ENCODE assay signal across 8 mouse cellular contexts in the genomic region with DNA sequence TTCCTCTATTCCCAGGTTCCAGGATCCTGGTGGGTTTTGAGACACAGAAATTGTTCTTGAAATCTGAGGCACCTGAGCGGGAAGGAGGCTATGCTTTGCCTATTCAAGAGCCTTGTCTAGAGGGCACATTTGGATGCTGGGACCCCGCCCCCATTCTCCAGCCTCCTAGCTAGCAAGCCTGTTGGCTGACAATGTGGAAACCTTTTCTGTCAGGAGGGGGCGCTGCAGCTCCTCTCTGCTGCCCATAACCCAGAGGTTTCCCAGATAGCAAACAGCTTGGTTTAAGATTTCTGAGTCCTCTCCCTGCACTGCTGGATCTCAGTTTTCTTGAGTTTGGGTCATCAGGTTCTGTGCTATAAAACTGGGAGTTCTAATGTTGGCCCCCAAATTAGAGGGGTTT.
DNase-seq lines count a peak whose midpoint lies in the region; ATAC-seq lines count a peak whose summit lies in the region.

No protein-coding gene starts in this region.

- no peak overlapping the region for H3K27ac ChIP-seq in heart, embryonic 11.5 days (ENCODE audit: low read depth, low read length)
- no peak overlapping the region for H3K27ac ChIP-seq in limb, embryonic 11.5 days (replicated peaks; ENCODE audit: low read depth, low read length)
- no peak overlapping the region for H3K27ac ChIP-seq in neural tube, embryonic 11.5 days (ENCODE audit: low read depth, low read length)

- no peak overlapping the region for H3K9ac ChIP-seq in heart, embryonic 11.5 days (ENCODE audit: low read depth, low read length)
- H3K9ac ChIP-seq in limb, embryonic 11.5 days (ENCODE audit: low read length): no peak overlapping the region
- H3K9ac ChIP-seq in neural tube, embryonic 11.5 days (ENCODE audit: low read length): no peak overlapping the region

- 10% methylated on average over 3 of the region's 3 CpGs for WGBS in heart, embryonic 11.5 days (ENCODE audit: insufficient replicate concordance)
- 12% methylated on average over 3 of the region's 3 CpGs for WGBS in limb, embryonic 11.5 days
- WGBS in neural tube, embryonic 11.5 days: 15% methylated on average over 3 of the region's 3 CpGs

- no peaks in the 10 kb centered on the region for H3K4me1 ChIP-seq in heart, embryonic 11.5 days (ENCODE audit: control insufficient read depth, insufficient read depth, low read length)
- H3K4me1 ChIP-seq in limb, embryonic 11.5 days (ENCODE audit: control insufficient read depth, insufficient read depth, low read length): 0 out of 2 replicates have a peak, but pooled peaks cover 12% of the 10 kb centered on the region
- peaks cover 8% of the 10 kb centered on the region; the same call in 1 of the 2 replicates for H3K4me1 ChIP-seq in neural tube, embryonic 11.5 days (ENCODE audit: control insufficient read depth, insufficient read depth, low read length)

- DNase-seq in heart, adult 18-20 months: peak; percentile 65 to 82
- peak; percentile 87 for DNase-seq in embryo, embryonic 11 days
- DNase-seq in gastrocnemius, postnatal 36 days: peak; percentile 76 to 78
- DNase-seq in kidney, adult 9 months: peak; percentile 84
- DNase-seq in limb, embryonic 11.5 days (ENCODE audit: low spot score): peak; percentile 94
- DNase-seq in neural tube, embryonic 11.5 days (ENCODE audit: low spot score): peak; percentile 88
- peak; percentile 16 for DNase-seq in thymus, postnatal 25 days

- H3K4me3 ChIP-seq in heart, embryonic 11.5 days (ENCODE audit: low read depth, low read length): no peak overlapping the region
- no peak overlapping the region for H3K4me3 ChIP-seq in limb, embryonic 11.5 days (ENCODE audit: low read depth, low read length)
- H3K4me3 ChIP-seq in neural tube, embryonic 11.5 days (ENCODE audit: low read depth, low read length): no peak overlapping the region

- no peaks in the 10 kb centered on the region for H3K36me3 ChIP-seq in heart, embryonic 11.5 days (ENCODE audit: control insufficient read depth, insufficient read depth, low read length)
- no peaks in the 10 kb centered on the region for H3K36me3 ChIP-seq in limb, embryonic 11.5 days (ENCODE audit: control insufficient read depth, insufficient read depth, low read length)
- H3K36me3 ChIP-seq in neural tube, embryonic 11.5 days (ENCODE audit: control insufficient read depth, insufficient read depth, low read length): no peaks in the 10 kb centered on the region

- no peaks in the 10 kb centered on the region for H3K9me3 ChIP-seq in heart, embryonic 11.5 days (replicated peaks; ENCODE audit: control insufficient read depth, low read length)
- no peaks in the 10 kb centered on the region for H3K9me3 ChIP-seq in limb, embryonic 11.5 days (ENCODE audit: control insufficient read depth, low read length)
- no peaks in the 10 kb centered on the region for H3K9me3 ChIP-seq in neural tube, embryonic 11.5 days (ENCODE audit: control insufficient read depth, low read length)

- no peak overlapping the region for H3K4me2 ChIP-seq in heart, embryonic 11.5 days
- H3K4me2 ChIP-seq in limb, embryonic 11.5 days (ENCODE audit: low read depth, severe bottlenecking): no peak overlapping the region
- no peak overlapping the region for H3K4me2 ChIP-seq in neural tube, embryonic 11.5 days (ENCODE audit: low read depth)

- ATAC-seq in heart, embryonic 11.5 days (replicated peaks; ENCODE audit: insufficient number of reproducible peaks, low FRiP score, low TSS enrichment): no peak
- peak; percentile 44; the same call in 1 of the 2 replicates for ATAC-seq in limb, embryonic 11.5 days (ENCODE audit: insufficient number of reproducible peaks, low FRiP score, low TSS enrichment, low read depth)
- ATAC-seq in neural tube, embryonic 11.5 days (ENCODE audit: insufficient read depth, low FRiP score, low TSS enrichment): peak; percentile 56; the same call in 1 of the 2 replicates

- no peaks in the 10 kb centered on the region for H3K27me3 ChIP-seq in heart, embryonic 11.5 days (ENCODE audit: control insufficient read depth, insufficient read depth, low read length)
- no peaks in the 10 kb centered on the region for H3K27me3 ChIP-seq in limb, embryonic 11.5 days (ENCODE audit: control insufficient read depth, insufficient read depth, low read length)
- H3K27me3 ChIP-seq in neural tube, embryonic 11.5 days (ENCODE audit: control insufficient read depth, insufficient read depth, low read length): no peaks in the 10 kb centered on the region

- intact Hi-C loops in gastrocnemius, postnatal 36 days (cut with DNase I): no loop called here

Comparison
In these comparisons a context has a peak if more than half of its experiments do, and no peak if none do; other contexts are left out.
1. DNase-seq: peak in every context shown above with its lines; median percentile 94 in limb, embryonic 11.5 days; 88 in neural tube, embryonic 11.5 days; 87 in embryo, embryonic 11 days; 84 in kidney, adult 9 months; 77 in gastrocnemius, postnatal 36 days; 74 in heart, adult 18-20 months; 16 in thymus, postnatal 25 days.